Mouse (Mus musculus): Measurements from ENCODE around the gene Tmem198b.
A peak's percentile ranks its signal among the peaks of the same experiment; 100 is the strongest.
"Not testable (repeated sequence)": the region's sequence is repeated elsewhere in the genome, so short reads cannot be mapped to it uniquely, and the experiment has no call there.

The Tmem198b gene

GRCm38 (mm10) chr10:128804271-128805091, at the start of gene Tmem198b:
Tmem198b (minus strand) TSS chr10:128804370.
- peak in 1 of 2 experiments; percentile 18 for DNase-seq (ENCODE audit: low read depth in 1 of 2, low spot score in 2 of 2)

GRCm38 (mm10) chr10:128850339-128850738, 46.2 kb upstream of the Tmem198b start:
- DNase-seq (ENCODE audit: low read depth in 1 of 2, low spot score in 2 of 2) = no peak

GRCm38 (mm10) chr10:128848426-128848825, 44.3 kb upstream of the Tmem198b start:
- no peak for DNase-seq (ENCODE audit: low read depth in 1 of 2, low spot score in 2 of 2)

GRCm38 (mm10) chr10:128846664-128847063, 42.5 kb upstream of the Tmem198b start:
- DNase-seq (ENCODE audit: low read depth in 1 of 2, low spot score in 2 of 2) = no peak

GRCm38 (mm10) chr10:128845516-128845915, 41.3 kb upstream of the Tmem198b start:
- DNase-seq (ENCODE audit: low read depth in 1 of 2, low spot score in 2 of 2) = no peak

- no peak for DNase-seq (ENCODE audit: low read depth in 1 of 2, low spot score in 2 of 2)
Observed at GRCm38 (mm10) chr10:128843260-128843659, 39.1 kb upstream of the Tmem198b start.

- DNase-seq (ENCODE audit: low read depth in 1 of 2, low spot score in 2 of 2) = no peak
Observed at GRCm38 (mm10) chr10:128840612-128841011, 36.4 kb upstream of the Tmem198b start.

GRCm38 (mm10) chr10:128839434-128839833, 35.3 kb upstream of the Tmem198b start:
- no peak for DNase-seq (ENCODE audit: low read depth in 1 of 2, low spot score in 2 of 2)

- DNase-seq (ENCODE audit: low read depth in 1 of 2, low spot score in 2 of 2) = no peak
Observed at GRCm38 (mm10) chr10:128837400-128837799, 33.2 kb upstream of the Tmem198b start.

GRCm38 (mm10) chr10:128823821-128824220, 19.7 kb upstream of the Tmem198b start:
- DNase-seq (ENCODE audit: low read depth in 1 of 2, low spot score in 2 of 2) = no peak

- DNase-seq (ENCODE audit: low read depth in 1 of 2, low spot score in 2 of 2) = not testable (repeated sequence)
Observed at GRCm38 (mm10) chr10:128823087-128823486, 18.9 kb upstream of the Tmem198b start.

GRCm38 (mm10) chr10:128822135-128822534, 18.0 kb upstream of the Tmem198b start:
- no peak for DNase-seq (ENCODE audit: low read depth in 1 of 2, low spot score in 2 of 2)

GRCm38 (mm10) chr10:128821358-128822056, 17.3 kb upstream of the Tmem198b start, which contains the start of gene Ormdl2:
Ormdl2 (minus strand) TSS chr10:128821645.
- peak; percentile 97 to 99 for DNase-seq (ENCODE audit: low read depth in 1 of 2, low spot score in 2 of 2)

- DNase-seq (ENCODE audit: low read depth in 1 of 2, low spot score in 2 of 2) = no peak
Observed at GRCm38 (mm10) chr10:128820217-128820616, 16.0 kb upstream of the Tmem198b start.

- no peak for DNase-seq (ENCODE audit: low read depth in 1 of 2, low spot score in 2 of 2)
Observed at GRCm38 (mm10) chr10:128817033-128817432, 12.9 kb upstream of the Tmem198b start, which contains the start of gene Sarnp. Sarnp (plus strand) TSS chr10:128817333.

- DNase-seq (ENCODE audit: low read depth in 1 of 2, low spot score in 2 of 2) = no peak
Observed at GRCm38 (mm10) chr10:128807018-128807417, 2.8 kb upstream of the Tmem198b start.

GRCm38 (mm10) chr10:128806086-128806485, 1.9 kb upstream of the Tmem198b start:
- DNase-seq (ENCODE audit: low read depth in 1 of 2, low spot score in 2 of 2) = no peak

- peak; percentile 81 to 87 for DNase-seq (ENCODE audit: low read depth in 1 of 2, low spot score in 2 of 2)
Observed at GRCm38 (mm10) chr10:128805092-128806000, 1.2 kb upstream of the Tmem198b start.

- no peak for DNase-seq (ENCODE audit: low read depth in 1 of 2, low spot score in 2 of 2)
Observed at GRCm38 (mm10) chr10:128803771-128804270, 349 bp downstream of the Tmem198b start, which contains the start of gene Dnajc14. Dnajc14 (plus strand) TSS chr10:128804062.

GRCm38 (mm10) chr10:128803361-128803760, 809 bp downstream of the Tmem198b start:
- no peak for DNase-seq (ENCODE audit: low read depth in 1 of 2, low spot score in 2 of 2)

GRCm38 (mm10) chr10:128802956-128803355, 1.2 kb downstream of the Tmem198b start:
- no peak for DNase-seq (ENCODE audit: low read depth in 1 of 2, low spot score in 2 of 2)

Data from monocyte, adult 2 months (primary cell).